Mouse (Mus musculus) cerebellum, adult 9-10 months (tissue): ENCODE data around the gene Cstf1.

Experiments used
- DNase-seq: peaks from one replicate; pipeline ENCODE4 v3.0.0; 2022

The Cstf1 gene

DNA sequence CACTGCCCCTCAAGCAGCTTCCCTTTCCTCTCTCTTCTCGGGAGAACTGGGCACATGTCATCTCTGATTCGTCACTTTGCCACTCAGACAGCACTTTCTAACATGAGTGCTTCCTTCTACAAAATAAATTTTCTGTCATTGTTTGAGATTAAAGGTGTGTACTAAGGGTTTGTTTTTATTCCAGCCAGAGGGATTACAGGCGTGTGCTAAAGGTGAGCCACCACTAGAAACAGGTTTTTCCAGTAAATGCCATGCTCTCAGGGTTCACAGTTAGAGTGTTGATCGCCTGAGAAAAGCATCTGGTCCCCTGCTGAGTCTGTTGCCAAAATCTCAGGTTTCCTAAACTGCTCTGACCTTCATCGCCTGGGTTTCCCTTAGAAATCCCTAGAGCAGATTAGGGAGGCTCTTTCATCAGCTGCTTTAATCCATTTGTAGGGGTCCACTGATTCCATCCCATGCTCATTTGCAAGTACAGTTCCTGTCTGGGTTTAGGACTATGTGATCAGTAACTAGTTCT is 6.6 kb downstream of the Cstf1 start:
- no peak for DNase-seq

DNA sequence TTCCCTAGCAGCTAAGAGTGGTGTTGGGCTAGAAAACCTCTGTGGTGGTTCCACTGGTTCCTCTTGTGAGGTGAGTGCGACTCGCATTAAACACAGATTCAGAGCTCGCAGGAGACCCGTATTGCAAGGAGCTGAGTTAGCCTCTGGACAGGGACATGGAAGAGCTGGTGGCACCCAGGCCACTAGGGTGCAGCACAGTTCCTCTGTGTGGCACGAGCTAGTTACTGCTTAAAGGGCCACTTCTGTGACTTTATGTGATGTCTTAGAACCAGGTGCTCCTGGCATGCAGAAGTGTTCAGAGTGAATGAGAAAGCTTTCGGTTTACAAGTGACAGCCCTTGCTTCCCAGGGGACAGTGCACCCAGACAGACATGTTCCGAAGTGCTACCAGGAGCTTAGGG is 7.9 kb downstream of the Cstf1 start:
- no peak for DNase-seq

DNA sequence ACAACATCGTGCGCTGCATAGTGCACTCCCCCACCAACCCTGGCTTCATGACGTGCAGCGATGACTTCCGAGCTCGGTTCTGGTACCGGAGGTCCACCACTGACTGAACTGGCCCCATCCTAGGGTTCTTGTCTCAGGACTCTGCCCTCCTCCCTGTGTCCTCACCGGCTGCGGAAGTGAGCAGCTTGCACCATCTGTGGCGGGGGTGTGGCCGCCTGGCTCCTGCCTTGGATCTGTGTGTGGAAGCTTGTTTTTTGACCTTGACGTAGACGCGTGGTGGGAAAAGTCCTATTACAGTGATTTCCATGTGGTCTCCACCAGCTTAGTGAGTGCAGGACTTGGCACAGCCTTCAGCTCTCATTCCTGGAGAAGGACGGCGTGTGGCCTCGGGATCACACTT is 10.0 kb downstream of the Cstf1 start:
- no peak for DNase-seq

DNA sequence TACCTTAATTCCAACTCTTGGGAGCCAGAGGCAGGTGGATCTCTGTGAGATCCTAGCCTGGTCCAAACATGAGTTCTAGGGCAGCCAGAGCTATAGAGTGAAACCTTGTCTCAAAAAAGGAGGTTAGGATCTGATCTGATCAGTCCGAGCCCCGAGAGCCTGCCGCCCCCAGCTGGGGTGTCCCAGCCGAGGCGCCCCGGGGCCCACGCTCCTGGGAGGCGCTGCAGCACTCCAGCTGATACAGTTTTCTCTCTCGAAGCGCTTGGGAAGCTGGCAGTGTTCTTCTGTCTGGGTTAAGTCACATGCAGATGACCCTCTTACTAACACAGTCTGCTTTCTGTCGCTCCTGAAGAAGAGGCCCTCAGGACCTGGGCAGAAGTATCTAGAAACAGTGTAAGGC is 10.9 kb downstream of the Cstf1 start:
- DNase-seq: no peak

DNA sequence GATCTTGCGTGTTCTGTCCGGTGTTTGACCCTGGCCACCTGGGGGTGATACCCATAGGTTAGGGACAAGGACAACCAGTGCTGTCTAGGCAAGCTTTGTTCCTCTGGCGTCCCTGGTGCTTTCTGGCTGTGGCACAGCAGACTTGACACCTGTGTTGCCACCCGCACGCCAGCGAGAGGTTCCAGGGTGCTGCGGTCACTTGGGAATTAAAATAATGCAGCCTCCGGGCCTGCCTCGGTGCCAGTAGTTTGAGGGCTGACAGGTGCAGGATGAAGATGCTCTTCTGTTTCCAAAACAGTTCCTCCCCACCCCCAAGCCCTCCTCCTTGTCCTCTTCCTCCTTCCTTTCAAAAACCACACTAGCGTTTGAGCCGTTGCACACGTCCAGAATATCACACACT is 11.4 kb downstream of the Cstf1 start:
- DNase-seq: no peak

DNA sequence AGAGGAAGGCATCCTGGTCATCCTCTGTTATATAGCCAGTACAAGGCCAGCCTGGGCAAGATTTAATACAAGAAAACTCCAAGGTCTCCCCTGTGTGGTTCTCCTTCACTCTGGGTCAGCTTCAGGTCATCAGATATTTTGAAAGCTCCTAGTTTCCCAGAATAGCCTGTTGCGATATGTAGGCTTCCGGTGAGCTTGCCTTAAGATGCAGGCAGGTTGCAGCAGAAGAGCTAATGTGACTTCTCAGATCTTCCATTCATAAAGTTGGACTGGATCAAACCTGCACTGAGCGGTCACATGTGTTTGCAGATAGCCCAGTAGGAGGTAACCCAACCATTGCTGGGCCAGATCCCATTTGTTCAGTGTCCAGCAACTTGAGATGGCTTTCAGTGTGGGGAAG is 14.2 kb downstream of the Cstf1 start:
- DNase-seq: no peak

DNA sequence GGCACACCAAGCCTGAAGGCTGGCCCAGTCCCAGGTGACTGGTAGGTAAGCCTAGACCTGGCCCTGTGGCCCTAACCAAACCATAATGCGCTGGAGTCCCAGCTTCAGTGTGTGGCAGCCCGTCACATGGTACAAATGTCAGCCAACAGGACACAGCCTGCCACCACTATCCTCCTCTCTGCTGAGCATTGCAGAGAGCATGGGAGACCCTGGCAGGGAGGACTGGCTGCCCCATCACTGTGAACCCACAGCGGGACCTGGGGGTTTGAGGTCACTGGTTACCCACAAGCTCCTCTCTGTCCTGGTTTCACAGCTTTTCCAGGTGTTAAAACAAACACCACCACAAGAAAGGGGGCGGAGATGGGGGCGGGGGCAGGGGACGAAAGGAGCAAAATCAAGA is 19.9 kb downstream of the Cstf1 start:
- no peak for DNase-seq

DNA sequence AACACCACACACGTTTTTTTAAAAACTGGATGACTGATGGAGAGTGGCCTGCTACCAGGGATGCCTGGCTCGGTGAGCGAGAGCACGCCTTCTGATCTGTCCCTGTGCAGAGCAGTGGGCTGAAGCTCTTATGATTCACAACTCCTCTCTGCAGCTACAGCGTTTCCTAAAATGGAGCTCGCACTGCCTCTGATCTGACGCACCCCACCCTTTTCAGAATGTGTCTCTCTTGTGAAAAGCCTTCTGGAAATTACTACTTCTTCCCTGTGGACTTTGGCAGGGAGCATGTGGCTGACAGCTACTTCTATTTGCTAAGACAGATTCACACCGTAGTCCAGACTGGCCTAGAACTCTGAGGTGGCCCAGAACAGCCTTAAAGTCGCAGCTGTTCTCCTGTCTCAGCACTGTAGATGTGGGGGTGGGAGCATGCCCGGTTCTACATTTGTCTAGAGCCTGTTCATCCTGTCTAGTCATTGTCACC is 21.6 kb downstream of the Cstf1 start:
- no peak for DNase-seq

DNA sequence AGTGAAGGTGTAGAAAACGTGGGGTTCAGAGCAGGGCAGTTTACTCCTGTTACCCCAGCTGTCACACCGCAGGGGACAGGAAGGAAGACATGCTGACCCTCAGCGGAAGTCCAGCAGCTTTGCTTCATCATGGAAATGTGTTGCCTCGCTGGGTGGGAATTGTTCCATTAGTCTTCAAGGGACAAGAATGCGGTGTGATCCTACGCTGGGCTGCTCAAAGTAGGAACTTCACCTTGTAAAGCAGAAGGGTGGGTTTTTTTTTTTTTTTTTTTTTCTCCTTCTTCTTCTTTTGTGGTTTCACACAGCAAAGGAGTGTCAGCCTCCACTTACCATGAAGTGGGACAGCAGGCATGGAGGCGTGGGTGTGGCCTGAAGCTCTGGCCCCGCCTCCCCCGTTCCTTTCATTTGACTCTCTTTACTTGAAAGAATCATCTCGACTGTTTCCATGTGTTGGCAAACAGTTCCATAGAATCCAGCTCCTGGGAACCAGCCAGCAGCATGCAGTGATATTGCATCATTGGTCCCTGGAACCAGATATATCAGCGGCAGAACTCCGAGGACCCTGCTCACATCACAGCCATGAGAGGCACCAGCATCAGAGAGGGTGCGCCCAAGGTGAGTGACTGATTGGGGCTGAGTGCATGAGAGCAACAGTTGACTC is 23.0 kb downstream of the Cstf1 start, which contains the start of gene Cass4:
Gene Cass4 (plus strand): TSS at position 404 of the 661 bp plus-strand sequence.
- no peak for DNase-seq

DNA sequence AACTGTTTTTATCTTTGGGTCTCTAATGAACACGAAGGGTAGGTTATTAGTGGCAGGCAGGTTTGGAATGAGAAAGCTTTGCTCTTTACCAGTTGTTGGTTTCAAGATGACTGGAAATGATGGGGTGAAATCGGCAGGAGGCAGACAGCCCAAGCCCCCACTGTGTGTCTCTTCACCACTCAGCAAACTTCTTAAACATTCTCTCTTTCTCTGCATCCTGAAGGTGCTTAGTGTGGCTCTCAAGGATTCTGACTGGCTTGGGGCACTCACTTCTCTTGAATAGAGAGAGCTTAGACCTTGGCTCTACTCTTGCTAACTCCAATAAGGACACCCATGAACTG is 23.5 kb downstream of the Cstf1 start:
- DNase-seq: no peak

DNA sequence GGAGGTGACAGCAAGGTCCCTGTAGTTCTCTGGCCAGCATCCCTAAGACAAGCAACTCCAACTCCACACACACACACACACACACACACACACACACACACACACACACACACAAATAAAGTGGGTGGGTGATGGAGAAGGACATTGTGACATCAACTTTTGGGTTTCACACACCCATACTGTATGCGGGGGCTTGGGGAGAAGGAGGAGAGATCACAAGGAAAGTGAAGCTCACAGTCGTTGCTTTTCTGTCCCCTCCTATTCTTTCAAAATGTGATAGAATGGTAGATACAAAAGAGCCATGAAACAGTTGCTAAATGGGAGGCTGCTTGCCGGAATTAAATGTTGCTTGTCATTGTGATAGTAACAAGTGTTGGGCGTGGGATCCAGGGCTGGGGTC is 24.2 kb downstream of the Cstf1 start:
- DNase-seq: no peak

DNA sequence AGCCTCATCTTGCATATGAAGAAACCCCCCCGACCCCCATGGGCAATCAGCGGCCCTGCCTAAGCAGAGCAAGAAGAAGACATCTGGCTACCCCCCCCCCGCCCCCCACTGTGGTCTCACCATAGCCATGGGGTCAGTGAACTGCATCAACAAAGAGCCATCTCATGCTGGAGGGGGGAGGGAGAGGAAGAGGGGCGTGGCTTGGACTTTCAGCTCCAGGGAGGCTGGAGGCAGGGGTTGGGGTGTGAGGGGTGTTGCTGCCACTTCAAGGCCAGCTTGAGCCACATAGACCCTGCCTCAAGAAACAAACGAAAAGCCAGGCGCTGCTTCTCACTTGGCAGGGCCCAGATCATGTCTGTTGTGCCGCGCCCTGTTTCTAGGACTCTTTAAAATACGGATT is 25.5 kb downstream of the Cstf1 start:
- DNase-seq: no peak

DNA sequence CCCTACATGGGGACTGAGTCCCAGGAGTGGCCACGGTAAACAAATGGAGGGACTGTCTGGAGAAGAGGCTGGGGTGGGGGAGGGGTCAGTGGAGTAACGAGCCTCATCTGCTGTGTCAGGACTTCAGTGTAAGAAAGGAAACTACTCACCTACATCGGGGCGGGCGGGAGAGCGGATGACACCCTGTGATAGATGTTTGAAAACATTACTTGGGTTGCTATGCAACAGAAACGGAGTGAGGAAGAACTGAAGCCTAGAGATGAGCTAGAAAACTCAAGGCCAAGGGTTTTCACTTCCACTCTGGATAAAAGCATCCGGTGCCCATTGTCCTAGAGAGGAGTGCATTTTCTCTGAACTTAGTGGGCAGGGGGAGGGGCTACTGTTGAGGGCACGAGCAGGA is 29.4 kb downstream of the Cstf1 start:
- DNase-seq: no peak

DNA sequence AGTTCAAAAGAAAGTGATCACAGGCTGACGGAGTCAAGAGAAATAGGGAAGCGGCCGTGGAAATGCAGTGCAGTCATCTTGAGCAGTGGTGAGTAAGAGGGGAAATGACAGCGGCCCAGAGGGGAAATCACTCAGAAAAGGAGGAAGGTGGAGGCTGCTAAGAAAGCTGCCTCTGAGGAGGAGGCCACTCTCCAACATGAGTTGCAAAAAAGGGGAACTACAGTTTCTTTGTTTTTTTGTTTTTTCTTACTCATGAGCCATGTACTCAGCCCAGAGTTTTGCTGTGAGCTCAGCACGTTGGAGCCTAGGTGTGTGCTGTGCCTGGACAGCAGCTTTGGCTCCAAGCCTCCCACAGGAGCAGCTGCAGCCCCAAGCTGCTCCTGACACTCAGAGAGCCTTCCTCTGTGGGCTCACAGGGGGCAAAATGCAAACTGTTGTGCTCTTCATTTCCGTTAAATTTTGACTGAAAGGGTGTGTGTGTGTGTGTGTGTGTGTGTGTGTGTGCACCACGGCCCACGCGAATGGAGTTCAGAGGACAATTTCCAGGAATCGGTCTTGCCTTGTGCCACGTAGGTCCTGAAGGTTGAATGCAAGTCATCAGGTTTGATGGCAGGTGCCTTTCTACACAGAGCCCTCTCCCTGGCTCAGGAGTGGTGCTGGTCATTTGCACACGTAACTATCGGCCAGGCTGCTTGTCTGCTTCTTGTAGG is 30.8 kb downstream of the Cstf1 start:
- DNase-seq: no peak

DNA sequence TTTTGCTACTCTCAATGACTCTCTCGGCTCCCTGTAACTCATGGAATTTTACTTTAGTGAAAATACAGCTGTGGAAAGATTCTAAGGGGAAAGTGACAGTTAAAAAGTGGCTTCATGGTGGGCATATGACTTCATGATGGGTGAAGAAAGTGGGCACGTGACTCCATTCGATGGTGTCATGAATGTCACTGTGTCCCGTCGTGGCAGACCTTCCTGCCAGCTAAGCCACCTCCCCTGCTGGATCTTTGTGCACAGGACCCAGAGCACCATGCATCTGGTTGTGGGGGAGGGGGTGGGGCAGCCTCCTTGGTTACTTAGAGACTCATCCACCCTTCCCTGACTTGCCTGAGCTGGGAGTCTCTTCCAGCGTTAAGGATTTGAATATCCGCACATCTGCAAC is 33.8 kb downstream of the Cstf1 start:
- no peak for DNase-seq

DNA sequence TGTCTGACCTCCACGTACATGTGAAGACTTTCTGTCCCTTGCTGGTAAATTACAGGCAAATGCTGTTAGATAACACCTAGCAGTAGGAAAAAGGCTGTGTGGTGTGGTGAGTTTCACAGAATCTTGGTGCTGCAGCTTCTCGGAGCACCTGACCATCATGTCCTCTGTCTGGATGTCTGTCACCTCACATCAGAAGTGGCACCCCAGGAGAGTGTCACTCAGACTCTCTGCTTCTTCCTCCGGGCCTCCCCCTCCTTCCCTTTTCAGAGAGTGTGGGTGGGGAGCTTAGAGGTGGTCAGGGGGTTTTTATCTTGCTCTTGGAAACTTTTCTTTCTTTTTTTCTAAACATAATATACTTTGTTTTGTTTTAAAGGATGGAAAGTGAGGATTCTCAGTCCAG is 34.5 kb downstream of the Cstf1 start:
- DNase-seq: no peak

DNA sequence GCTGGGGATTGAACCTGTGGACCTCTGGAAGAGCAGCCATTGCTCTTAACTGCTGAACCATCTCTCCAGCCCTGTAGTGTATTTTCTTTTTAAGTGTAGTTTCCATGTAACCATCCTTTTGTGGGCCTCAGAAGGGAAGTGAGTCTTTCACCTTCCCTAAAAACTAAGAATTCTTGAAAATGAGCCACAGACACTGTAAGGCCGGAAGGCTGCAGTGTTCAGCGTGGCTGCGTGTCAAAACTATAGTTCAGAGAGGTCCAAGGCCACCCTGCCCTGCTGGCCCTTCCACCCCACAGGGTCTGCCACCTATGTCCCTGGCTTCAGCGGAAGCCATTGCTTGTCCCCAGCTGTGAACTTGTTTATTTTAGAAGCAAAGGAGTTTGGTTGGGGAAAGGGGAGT is 35.7 kb downstream of the Cstf1 start:
- no peak for DNase-seq

DNA sequence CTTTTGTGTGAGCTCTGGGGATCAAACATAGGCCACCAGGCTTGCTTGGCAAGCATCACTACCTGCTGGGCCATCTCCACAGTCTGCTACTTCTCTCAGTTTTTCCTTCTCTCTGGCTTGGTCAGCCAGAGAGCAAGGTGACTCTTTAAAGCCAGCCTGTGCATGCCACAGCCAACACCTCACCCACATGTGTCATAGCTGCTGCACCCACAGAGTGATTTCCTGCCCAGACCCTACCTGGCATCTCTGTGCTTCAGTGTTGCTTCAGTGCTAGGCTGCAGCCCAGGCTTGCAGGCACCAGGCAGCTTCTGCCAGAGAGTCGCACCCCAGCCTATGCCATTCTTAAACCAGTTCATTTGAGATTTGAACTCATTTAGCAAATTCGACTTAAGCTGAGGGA is 37.0 kb downstream of the Cstf1 start:
- no peak for DNase-seq

DNA sequence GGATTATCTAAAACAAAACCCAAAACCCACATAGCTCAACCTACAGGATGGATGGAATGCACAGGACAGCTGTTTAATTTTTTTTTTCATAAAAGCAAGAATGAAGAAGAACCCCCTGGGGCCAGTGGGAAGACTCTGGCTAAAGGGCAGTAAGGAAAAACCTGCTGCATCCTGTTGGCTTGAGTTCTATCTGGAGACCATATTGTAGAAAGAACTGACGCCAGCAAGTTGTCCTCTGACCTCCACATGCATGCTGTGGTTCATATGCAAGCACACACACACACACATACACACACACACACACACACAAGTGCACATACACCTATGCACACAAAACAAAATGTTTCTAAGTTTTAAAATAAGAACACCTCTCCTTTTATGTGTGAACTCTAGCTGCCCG is 40.2 kb downstream of the Cstf1 start:
- DNase-seq: no peak

DNA sequence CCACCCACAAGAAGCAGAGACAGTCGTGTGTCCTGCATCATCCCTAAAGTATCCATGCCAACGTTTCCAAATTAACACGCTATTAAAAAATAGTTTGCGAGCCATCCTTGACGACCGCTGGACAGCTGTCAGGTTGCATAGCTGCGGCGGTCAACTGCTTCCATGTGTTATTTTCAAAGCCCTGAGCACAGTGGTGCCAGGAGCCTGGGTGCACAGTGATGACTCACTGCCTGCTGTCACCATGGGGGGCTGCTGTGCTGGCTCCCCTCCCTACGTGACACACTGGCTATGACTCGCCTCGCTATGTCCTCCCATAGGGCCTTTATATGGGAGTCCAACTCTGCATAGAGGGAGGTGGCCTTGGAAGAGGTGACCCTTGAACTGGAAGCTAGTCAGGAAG is 40.6 kb downstream of the Cstf1 start:
- no peak for DNase-seq

DNA sequence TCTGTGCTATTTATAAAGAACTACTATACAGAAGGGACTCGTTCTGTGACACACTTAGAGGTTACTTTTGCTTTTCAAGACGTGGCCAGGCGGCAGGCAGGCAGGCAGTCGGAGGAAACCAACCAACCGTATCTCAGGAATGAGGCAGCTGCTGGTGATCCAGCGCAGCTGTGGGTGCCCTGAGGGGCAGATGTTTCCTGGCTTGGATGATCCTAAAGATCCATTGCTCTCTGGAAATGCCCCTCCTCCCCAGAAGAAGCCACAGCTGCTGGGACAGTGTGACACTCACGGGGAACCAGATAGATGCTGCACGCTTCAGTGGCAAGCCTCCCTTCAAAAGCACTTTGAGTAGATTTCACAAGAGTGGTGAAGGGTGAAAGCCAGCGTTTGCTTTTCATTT is 42.0 kb downstream of the Cstf1 start:
- DNase-seq: no peak

DNA sequence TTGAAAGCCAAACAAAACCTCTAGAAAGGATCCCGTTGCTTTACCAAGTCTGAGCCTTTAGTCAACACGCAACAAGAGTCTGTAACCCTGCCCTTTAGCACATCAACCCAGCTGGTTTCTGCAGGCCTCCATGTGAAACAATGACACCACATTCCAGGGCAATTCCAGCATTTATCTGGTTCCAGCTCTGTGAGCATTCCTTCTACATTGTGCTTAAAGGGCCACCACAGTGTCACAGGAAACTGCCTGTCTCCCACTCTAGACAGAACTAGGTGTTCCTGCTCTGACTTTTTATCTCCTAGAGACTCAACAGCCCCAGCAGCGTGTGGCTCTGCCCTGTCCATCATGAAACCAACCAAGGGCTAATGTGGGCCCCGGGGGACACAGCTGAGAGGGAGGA is 42.8 kb downstream of the Cstf1 start:
- DNase-seq: no peak

DNA sequence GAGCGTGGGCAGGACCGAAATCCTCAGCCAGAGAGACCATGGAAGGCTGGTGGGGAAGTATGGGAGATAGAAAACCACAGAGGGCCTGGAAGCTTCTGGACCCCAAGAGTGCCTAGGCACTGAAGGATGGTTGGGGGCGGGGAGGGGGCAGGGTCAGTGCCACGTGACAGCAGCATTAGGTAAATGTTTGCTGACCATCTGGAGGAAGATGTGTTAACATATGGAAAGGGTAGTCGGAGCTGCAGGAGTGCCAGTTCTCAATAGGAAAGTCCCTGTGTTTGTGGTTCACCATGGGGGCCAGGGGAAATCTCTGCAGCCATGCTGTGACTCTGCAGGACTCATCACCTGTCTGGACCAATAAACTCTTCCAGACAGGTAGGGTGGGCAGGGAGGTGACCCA is 43.4 kb downstream of the Cstf1 start:
- DNase-seq: no peak

DNA sequence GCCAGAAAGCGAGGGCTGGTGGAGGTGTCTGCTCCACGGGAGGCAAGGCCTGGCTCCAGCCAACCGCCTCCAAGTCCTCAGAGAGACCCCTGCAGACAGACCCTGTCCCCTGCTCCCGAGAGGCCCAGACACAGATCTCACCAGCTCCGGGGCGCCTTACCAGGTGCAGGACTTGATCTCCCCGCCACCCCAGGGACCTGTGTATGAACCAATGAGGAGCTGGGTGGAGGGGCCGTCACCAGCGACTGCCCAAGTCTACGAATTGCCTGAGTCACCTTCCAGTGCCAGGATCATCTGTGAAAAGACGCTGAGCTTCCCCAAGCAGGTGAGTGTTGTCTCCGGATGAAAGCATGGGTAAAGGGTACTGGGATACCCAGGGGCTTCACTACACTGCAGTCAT is 45.7 kb downstream of the Cstf1 start:
- no peak for DNase-seq

DNA sequence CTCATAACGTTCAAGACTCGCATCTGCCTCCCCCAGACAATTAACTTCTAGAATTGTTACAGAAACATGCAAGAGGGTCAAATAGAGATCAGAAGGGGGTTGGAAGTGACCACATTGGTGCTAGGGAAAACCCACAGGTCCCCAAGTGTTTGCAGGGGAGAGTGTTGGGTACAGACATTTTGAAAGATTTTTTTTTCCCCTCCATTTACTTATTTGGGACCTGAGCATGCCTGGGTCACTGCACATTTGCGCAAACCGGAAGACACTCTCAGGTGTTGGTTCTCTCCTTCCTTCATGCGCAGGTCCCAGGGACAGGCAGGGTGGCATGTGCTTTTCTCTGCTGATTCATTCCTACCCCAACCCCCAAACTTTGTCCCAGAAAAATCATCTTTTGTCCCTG is 46.4 kb downstream of the Cstf1 start:
- DNase-seq: no peak
